In the genomic region with DNA sequence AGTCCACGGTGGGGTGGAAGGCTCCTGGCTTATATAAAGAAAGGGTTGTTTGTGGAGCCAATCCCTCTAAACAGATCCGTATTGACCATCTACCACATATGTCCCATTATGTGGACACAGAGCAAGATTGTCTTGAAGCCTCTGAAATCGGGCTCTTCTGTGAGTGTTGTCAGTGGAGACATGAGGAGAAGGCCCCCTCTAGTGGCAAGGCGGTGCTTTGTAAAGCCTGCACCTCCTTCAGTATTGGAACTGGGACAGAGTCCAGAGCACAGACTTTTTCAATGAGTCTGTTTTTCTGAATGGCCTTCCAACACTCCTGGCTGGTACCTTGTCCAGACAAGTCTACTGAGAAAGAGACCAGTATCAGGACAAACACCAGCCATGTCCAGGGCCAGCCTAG, we compare ENCODE assay signal across 8 mouse cellular contexts. TPM values are rescaled to one million over a fixed set of nuclear protein-coding genes. Genes with fewer than 3 reads are reported as not detected.
DNase-seq lines count a peak whose midpoint lies in the region; ATAC-seq and TF ChIP-seq lines count a peak whose summit lies in the region.

No protein-coding gene starts in this region.

- ATAC-seq in liver, embryonic 11.5 days (replicated peaks; ENCODE audit: low FRiP score) = no peak
- no peak for ATAC-seq in embryonic facial prominence, embryonic 14.5 days (ENCODE audit: low read depth)
- peak; percentile 84 for ATAC-seq in hindbrain, embryonic 15.5 days (ENCODE audit: low FRiP score, low read depth)
- no peak for ATAC-seq in midbrain, postnatal 0 days (ENCODE audit: low FRiP score)
- ATAC-seq in activated CD4-positive, CD25-positive, alpha-beta regulatory T cell, adult 4 months = no peak

- WGBS in liver, adult 2 months = 8% methylated on average over 4 of the region's 4 CpGs
- 12% methylated on average over 4 of the region's 4 CpGs for WGBS in liver, embryonic 11.5 days
- WGBS in embryonic facial prominence, embryonic 14.5 days = 15% methylated on average over 4 of the region's 4 CpGs
- WGBS in hindbrain, embryonic 15.5 days = 10% methylated on average over 4 of the region's 4 CpGs
- 12% methylated on average over 4 of the region's 4 CpGs for WGBS in midbrain, postnatal 0 days

- TF ChIP-seq CTCF in liver, adult 2 months (IDR thresholded peaks at IDR 0.05; ENCODE audit: low read depth, low read length) = peak; percentile 53; the same call in 1 of the 2 replicates
- peak; percentile 89 for TF ChIP-seq CTCF in midbrain, postnatal 0 days (IDR thresholded peaks at IDR 0.05)

- H3K36me3 ChIP-seq in liver, adult 2 months (ENCODE audit: control insufficient read depth, insufficient read depth, low read length) = no peaks in the 10 kb centered on the region
- H3K36me3 ChIP-seq in liver, embryonic 11.5 days (ENCODE audit: control insufficient read depth, insufficient read depth, low read length) = no peaks in the 10 kb centered on the region
- no peaks in the 10 kb centered on the region for H3K36me3 ChIP-seq in embryonic facial prominence, embryonic 14.5 days (ENCODE audit: control insufficient read depth, insufficient read depth, low read length)
- no peaks in the 10 kb centered on the region for H3K36me3 ChIP-seq in hindbrain, embryonic 15.5 days
- no peaks in the 10 kb centered on the region for H3K36me3 ChIP-seq in midbrain, postnatal 0 days (ENCODE audit: insufficient read depth, low read length)

- intact Hi-C loops in left cerebral cortex, postnatal 10 days (cut with DNase I) = no loop called here

- no peak for TF ChIP-seq POLR2A in liver, adult 2 months (IDR thresholded peaks at IDR 0.05; ENCODE audit: extremely low read depth, insufficient read depth, low read length)

- no peak overlapping the region for H3K27ac ChIP-seq in liver, adult 2 months (replicated peaks; ENCODE audit: insufficient read depth, low read depth, low read length)
- H3K27ac ChIP-seq in liver, embryonic 11.5 days (ENCODE audit: low read depth, low read length) = no peak overlapping the region
- no peak overlapping the region for H3K27ac ChIP-seq in embryonic facial prominence, embryonic 14.5 days (replicated peaks; ENCODE audit: low read depth, low read length)
- no peak overlapping the region for H3K27ac ChIP-seq in hindbrain, embryonic 15.5 days (replicated peaks)
- H3K27ac ChIP-seq in midbrain, postnatal 0 days (ENCODE audit: low read depth, low read length) = no peak overlapping the region

- no peaks in the 10 kb centered on the region for H3K9me3 ChIP-seq in liver, embryonic 11.5 days (ENCODE audit: control insufficient read depth, low read length)
- no peaks in the 10 kb centered on the region for H3K9me3 ChIP-seq in embryonic facial prominence, embryonic 14.5 days (ENCODE audit: control insufficient read depth, low read length)
- no peaks in the 10 kb centered on the region for H3K9me3 ChIP-seq in hindbrain, embryonic 15.5 days
- H3K9me3 ChIP-seq in midbrain, postnatal 0 days (ENCODE audit: low read length) = no peaks in the 10 kb centered on the region

- H3K9ac ChIP-seq in liver, adult 2 months (ENCODE audit: low read depth, low read length) = no peak overlapping the region
- H3K9ac ChIP-seq in liver, embryonic 11.5 days (ENCODE audit: low read depth, low read length) = no peak overlapping the region
- H3K9ac ChIP-seq in embryonic facial prominence, embryonic 14.5 days (ENCODE audit: low read depth, low read length) = no peak overlapping the region
- no peak overlapping the region for H3K9ac ChIP-seq in hindbrain, embryonic 15.5 days
- no peak overlapping the region for H3K9ac ChIP-seq in midbrain, postnatal 0 days (replicated peaks; ENCODE audit: low read length, poor library complexity, severe bottlenecking)

- 0 out of 2 replicates have a peak, but pooled peaks cover 5% of the 10 kb centered on the region for H3K27me3 ChIP-seq in liver, adult 2 months (ENCODE audit: control insufficient read depth, insufficient read depth, low read length)
- H3K27me3 ChIP-seq in liver, embryonic 11.5 days (replicated peaks; ENCODE audit: control insufficient read depth, insufficient read depth, low read length) = no peaks in the 10 kb centered on the region; the same call in 1 of the 2 replicates
- H3K27me3 ChIP-seq in embryonic facial prominence, embryonic 14.5 days (replicated peaks; ENCODE audit: control insufficient read depth, insufficient read depth, low read length) = peaks cover 11% of the 10 kb centered on the region; the same call in 1 of the 2 replicates
- H3K27me3 ChIP-seq in hindbrain, embryonic 15.5 days = peaks cover 4% of the 10 kb centered on the region; the same call in 1 of the 2 replicates
- H3K27me3 ChIP-seq in midbrain, postnatal 0 days (ENCODE audit: insufficient read depth, low read length) = no peaks in the 10 kb centered on the region

- DNase-seq in liver, adult 2 months (ENCODE audit: extremely low read depth, low read depth, low spot score) = peak; percentile 38
- no peak for DNase-seq in liver, embryonic 11.5 days (ENCODE audit: low spot score)
- DNase-seq in adrenal gland, postnatal 14 days = peak; percentile 78
- DNase-seq in embryonic facial prominence, embryonic 14.5 days (ENCODE audit: low spot score) = peak; percentile 79
- peak; percentile 38 to 69 for DNase-seq in left cerebral cortex, postnatal 10 days (ENCODE audit: extremely low spot score in 1 of 2, low spot score in 2 of 2)
- peak; percentile 91 for DNase-seq in midbrain, postnatal 0 days (ENCODE audit: low spot score)

- no peak overlapping the region for H3K4me2 ChIP-seq in liver, embryonic 11.5 days
- no peak overlapping the region for H3K4me2 ChIP-seq in embryonic facial prominence, embryonic 14.5 days (ENCODE audit: low read depth, low read length)
- H3K4me2 ChIP-seq in hindbrain, embryonic 15.5 days = no peak overlapping the region
- no peak overlapping the region for H3K4me2 ChIP-seq in midbrain, postnatal 0 days (ENCODE audit: low read depth, low read length, poor library complexity, severe bottlenecking)

- no peak overlapping the region for H3K4me3 ChIP-seq in liver, adult 2 months (ENCODE audit: insufficient read depth, low read depth, low read length)
- no peak overlapping the region for H3K4me3 ChIP-seq in liver, embryonic 11.5 days (ENCODE audit: low read depth, low read length)
- no peak overlapping the region for H3K4me3 ChIP-seq in embryonic facial prominence, embryonic 14.5 days (ENCODE audit: low read depth, low read length)
- no peak overlapping the region for H3K4me3 ChIP-seq in hindbrain, embryonic 15.5 days
- H3K4me3 ChIP-seq in midbrain, postnatal 0 days (ENCODE audit: low read depth, low read length) = no peak overlapping the region

- H3K79me2 ChIP-seq in liver, adult 2 months (ENCODE audit: control insufficient read depth, insufficient read depth, low read length) = no peaks in the 10 kb centered on the region

- 0 out of 2 replicates have a peak, but pooled peaks cover 1% of the 10 kb centered on the region for H3K4me1 ChIP-seq in liver, adult 2 months (ENCODE audit: control insufficient read depth, insufficient read depth, low read length)
- H3K4me1 ChIP-seq in liver, embryonic 11.5 days (replicated peaks; ENCODE audit: control insufficient read depth, insufficient read depth, low read length) = no peaks in the 10 kb centered on the region
- no peaks in the 10 kb centered on the region for H3K4me1 ChIP-seq in embryonic facial prominence, embryonic 14.5 days (ENCODE audit: control insufficient read depth, insufficient read depth, low read length)
- H3K4me1 ChIP-seq in hindbrain, embryonic 15.5 days (replicated peaks) = no peaks in the 10 kb centered on the region
- no peaks in the 10 kb centered on the region for H3K4me1 ChIP-seq in midbrain, postnatal 0 days (ENCODE audit: insufficient read depth, low read length)

RNA-seq across cellular contexts. Expression of gene Chat, which starts 7.2 kb away (rescaled TPM):
- not detected in 2 replicates for total RNA-seq in liver, adult 2 months (2014; rRNA removed)
- not detected in 2 replicates for polyA plus RNA-seq in liver, adult 2 months (2012; rRNA removed)
- not detected in 2 replicates for polyA plus RNA-seq in liver, embryonic 11.5 days (2014; fragmentation: Nextera tagmentation; extraction: Ambion mirVana)
- total RNA-seq in adrenal gland, postnatal 14 days (2021) = not detected in 2 replicates
- polyA plus RNA-seq in embryonic facial prominence, embryonic 14.5 days (2014; fragmentation: Nextera tagmentation; extraction: Ambion mirVana) = not detected in 2 replicates
- polyA plus RNA-seq in hindbrain, embryonic 15.5 days (2015; fragmentation: Nextera tagmentation; extraction: Ambion mirVana) = 3.0 TPM in 2 replicates
- 1 to 10 TPM in 1 of 2 experiments, under 1 TPM in 1; 0.63 to 1.1 TPM for total RNA-seq in left cerebral cortex, postnatal 10 days (2021)
- 0.42 and 0.93 TPM in 2 replicates for total RNA-seq in midbrain, postnatal 0 days (2014; rRNA removed)
- polyA plus RNA-seq in midbrain, postnatal 0 days (2015; fragmentation: Nextera tagmentation; extraction: Ambion mirVana) = 0.22 and 0.36 TPM in 2 replicates
- polyA plus RNA-seq in activated CD4-positive, CD25-positive, alpha-beta regulatory T cell, adult 4 months (2017; shearing (Covaris generic)) = not detected

RNA-seq across cellular contexts. Expression of gene Slc18a3, which starts 8.3 kb away (rescaled TPM):
- not detected in 2 replicates for total RNA-seq in liver, adult 2 months (2014; rRNA removed)
- polyA plus RNA-seq in liver, adult 2 months (2012; rRNA removed) = not detected in 2 replicates
- 0.14 and 0.22 TPM in 2 replicates for polyA plus RNA-seq in liver, embryonic 11.5 days (2014; fragmentation: Nextera tagmentation; extraction: Ambion mirVana)
- not detected in 2 replicates for total RNA-seq in adrenal gland, postnatal 14 days (2021)
- polyA plus RNA-seq in embryonic facial prominence, embryonic 14.5 days (2014; fragmentation: Nextera tagmentation; extraction: Ambion mirVana) = 0.67 and 0.84 TPM in 2 replicates
- polyA plus RNA-seq in hindbrain, embryonic 15.5 days (2015; fragmentation: Nextera tagmentation; extraction: Ambion mirVana) = 18.5 and 19.4 TPM in 2 replicates
- total RNA-seq in left cerebral cortex, postnatal 10 days (2021) = 1 to 10 TPM; 1.1 to 1.9 TPM
- total RNA-seq in midbrain, postnatal 0 days (2014; rRNA removed) = 4.1 and 7.5 TPM in 2 replicates
- polyA plus RNA-seq in midbrain, postnatal 0 days (2015; fragmentation: Nextera tagmentation; extraction: Ambion mirVana) = 3.9 and 5.5 TPM in 2 replicates
- polyA plus RNA-seq in activated CD4-positive, CD25-positive, alpha-beta regulatory T cell, adult 4 months (2017; shearing (Covaris generic)) = not detected

RNA-seq across cellular contexts. Expression of gene Ercc6, which starts 40.3 kb away (rescaled TPM):
- 6.9 and 11.2 TPM in 2 replicates for total RNA-seq in liver, adult 2 months (2014; rRNA removed)
- polyA plus RNA-seq in liver, adult 2 months (2012; rRNA removed) = 2.0 and 2.8 TPM in 2 replicates
- polyA plus RNA-seq in liver, embryonic 11.5 days (2014; fragmentation: Nextera tagmentation; extraction: Ambion mirVana) = 15.0 and 18.8 TPM in 2 replicates
- total RNA-seq in adrenal gland, postnatal 14 days (2021) = 12.0 and 13.4 TPM in 2 replicates
- polyA plus RNA-seq in embryonic facial prominence, embryonic 14.5 days (2014; fragmentation: Nextera tagmentation; extraction: Ambion mirVana) = 13.4 and 16.1 TPM in 2 replicates
- 22.9 and 27.5 TPM in 2 replicates for polyA plus RNA-seq in hindbrain, embryonic 15.5 days (2015; fragmentation: Nextera tagmentation; extraction: Ambion mirVana)
- 10 to 100 TPM; 16.7 to 18.9 TPM for total RNA-seq in left cerebral cortex, postnatal 10 days (2021)
- 9.9 and 17.6 TPM in 2 replicates for total RNA-seq in midbrain, postnatal 0 days (2014; rRNA removed)
- 16.8 and 18.5 TPM in 2 replicates for polyA plus RNA-seq in midbrain, postnatal 0 days (2015; fragmentation: Nextera tagmentation; extraction: Ambion mirVana)
- 1 to 10 TPM; 6.7 to 7.3 TPM for polyA plus RNA-seq in activated CD4-positive, CD25-positive, alpha-beta regulatory T cell, adult 4 months (2017; shearing (Covaris generic))
